Mouse (Mus musculus): ENCODE data around the gene Cela2a.
"Not testable (repeated sequence)": the region's sequence is repeated elsewhere in the genome, so short reads cannot be mapped to it uniquely, and the experiment has no call there.

Gene Cela2a

GRCm38 (mm10) chr4:141797545-141797944, 28.4 kb downstream of the Cela2a start:
- no peak for DNase-seq (ENCODE audit: low spot score)

- no peak for DNase-seq (ENCODE audit: low spot score)
Observed at GRCm38 (mm10) chr4:141796954-141797353, 29.0 kb downstream of the Cela2a start.

- no peak for DNase-seq (ENCODE audit: low spot score)
Observed at GRCm38 (mm10) chr4:141796356-141796755, 29.6 kb downstream of the Cela2a start.

GRCm38 (mm10) chr4:141794152-141794535, 31.8 kb downstream of the Cela2a start:
- DNase-seq (ENCODE audit: low spot score) = no peak

- DNase-seq (ENCODE audit: low spot score) = peak; percentile 99
Observed at GRCm38 (mm10) chr4:141793282-141794151, 32.4 kb downstream of the Cela2a start, which contains the start of gene Casp9. Gene Casp9 (plus strand): TSS chr4:141793612.

- no peak for DNase-seq (ENCODE audit: low spot score)
Observed at GRCm38 (mm10) chr4:141792554-141793281, 33.2 kb downstream of the Cela2a start.

GRCm38 (mm10) chr4:141791951-141792350, 34.0 kb downstream of the Cela2a start:
- no peak for DNase-seq (ENCODE audit: low spot score)

GRCm38 (mm10) chr4:141791486-141791885, 34.5 kb downstream of the Cela2a start:
- DNase-seq (ENCODE audit: low spot score) = no peak

- peak; percentile 99 for DNase-seq (ENCODE audit: low spot score)
Observed at GRCm38 (mm10) chr4:141790524-141790990, 35.4 kb downstream of the Cela2a start, which contains the start of gene Dnajc16. Gene Dnajc16 (minus strand): TSS chr4:141790931.

- no peak for DNase-seq (ENCODE audit: low spot score)
Observed at GRCm38 (mm10) chr4:141789564-141790218, 36.3 kb downstream of the Cela2a start.

GRCm38 (mm10) chr4:141787462-141787861, 38.5 kb downstream of the Cela2a start:
- no peak for DNase-seq (ENCODE audit: low spot score)

- DNase-seq (ENCODE audit: low spot score) = no peak
Observed at GRCm38 (mm10) chr4:141787046-141787445, 38.9 kb downstream of the Cela2a start.

GRCm38 (mm10) chr4:141786141-141786540, 39.8 kb downstream of the Cela2a start:
- no peak for DNase-seq (ENCODE audit: low spot score)

GRCm38 (mm10) chr4:141784835-141785234, 41.1 kb downstream of the Cela2a start:
- no peak for DNase-seq (ENCODE audit: low spot score)

GRCm38 (mm10) chr4:141781201-141781985, 44.6 kb downstream of the Cela2a start:
- DNase-seq (ENCODE audit: low spot score) = no peak

- no peak for DNase-seq (ENCODE audit: low spot score)
Observed at GRCm38 (mm10) chr4:141779828-141780227, 46.1 kb downstream of the Cela2a start.

- not testable (repeated sequence) for DNase-seq (ENCODE audit: low spot score)
Observed at GRCm38 (mm10) chr4:141773019-141773418, 52.9 kb downstream of the Cela2a start.

- DNase-seq (ENCODE audit: low spot score) = no peak
Observed at GRCm38 (mm10) chr4:141771823-141772222, 54.1 kb downstream of the Cela2a start.

GRCm38 (mm10) chr4:141769501-141770160, 56.3 kb downstream of the Cela2a start:
- DNase-seq (ENCODE audit: low spot score) = no peak

- no peak for DNase-seq (ENCODE audit: low spot score)
Observed at GRCm38 (mm10) chr4:141767353-141768036, 58.5 kb downstream of the Cela2a start.
